Mouse (Mus musculus): ENCODE measurements around the gene Cpvl. TPM values are rescaled to one million over a fixed set of nuclear protein-coding genes. Genes with fewer than 3 reads are reported as not detected.

Gene Cpvl
- polyA plus RNA-seq (2016; fragmentation: Nextera tagmentation; extraction: Ambion mirVana): 0.14 and 0.42 TPM in 2 replicates

- no peaks in the 10 kb centered on the region for H3K36me3 ChIP-seq
- H3K9me3 ChIP-seq: no peaks in the 10 kb centered on the region
- 75% methylated on average over 5 of the region's 5 CpGs for WGBS
- H3K4me3 ChIP-seq (replicated peaks): no peak within 1 kb of the TSS
- no peak within 1 kb of the TSS for H3K4me2 ChIP-seq
- no peaks in the 10 kb centered on the region for H3K27me3 ChIP-seq
- ATAC-seq (ENCODE audit: insufficient number of reproducible peaks, insufficient read depth, low FRiP score, low TSS enrichment, low read depth): no peak
- no peak within 1 kb of the TSS for H3K9ac ChIP-seq (replicated peaks)
- no peak within 1 kb of the TSS for H3K27ac ChIP-seq
- H3K4me1 ChIP-seq (replicated peaks): peaks cover 9% of the 10 kb centered on the region; the same call in 1 of the 2 replicates
Measured at GRCm38 (mm10) chr6:53978571-53978970, at the start of gene Cpvl. Gene Cpvl (minus strand): TSS chr6:53978671.

GRCm38 (mm10) chr6:54023846-54024245 lies 45.4 kb upstream of the Cpvl start:
- no peak overlapping the region for H3K4me2 ChIP-seq
- no peaks in the 10 kb centered on the region for H3K9me3 ChIP-seq
- no peaks in the 10 kb centered on the region for H3K4me1 ChIP-seq (replicated peaks)
- 96% methylated on average over 5 of the region's 5 CpGs for WGBS
- no peak overlapping the region for H3K4me3 ChIP-seq (replicated peaks)
- H3K27ac ChIP-seq: no peak overlapping the region
- H3K27me3 ChIP-seq: 0 out of 2 replicates have a peak, but pooled peaks cover 4% of the 10 kb centered on the region
- no peaks in the 10 kb centered on the region for H3K36me3 ChIP-seq
- H3K9ac ChIP-seq (replicated peaks): no peak overlapping the region
- no peak for ATAC-seq (ENCODE audit: insufficient number of reproducible peaks, insufficient read depth, low FRiP score, low TSS enrichment, low read depth)

- 0 out of 2 replicates have a peak, but pooled peaks cover 4% of the 10 kb centered on the region for H3K27me3 ChIP-seq
- H3K36me3 ChIP-seq: no peaks in the 10 kb centered on the region
- no peak overlapping the region for H3K9ac ChIP-seq (replicated peaks)
- no peaks in the 10 kb centered on the region for H3K4me1 ChIP-seq (replicated peaks)
- no peaks in the 10 kb centered on the region for H3K9me3 ChIP-seq
- ATAC-seq (ENCODE audit: insufficient number of reproducible peaks, insufficient read depth, low FRiP score, low TSS enrichment, low read depth): no peak
- H3K27ac ChIP-seq: no peak overlapping the region
- WGBS: 79% methylated on average over 15 of the region's 15 CpGs
- no peak overlapping the region for H3K4me2 ChIP-seq
- no peak overlapping the region for H3K4me3 ChIP-seq (replicated peaks)
Measured at GRCm38 (mm10) chr6:54021123-54021789, 42.8 kb upstream of the Cpvl start.

GRCm38 (mm10) chr6:54018861-54019260 lies 40.4 kb upstream of the Cpvl start:
- no peak overlapping the region for H3K4me3 ChIP-seq (replicated peaks)
- H3K9ac ChIP-seq (replicated peaks): no peak overlapping the region
- H3K9me3 ChIP-seq: no peaks in the 10 kb centered on the region
- 73% methylated on average over 5 of the region's 5 CpGs for WGBS
- H3K4me1 ChIP-seq (replicated peaks): no peaks in the 10 kb centered on the region
- H3K27me3 ChIP-seq: no peaks in the 10 kb centered on the region
- no peak overlapping the region for H3K27ac ChIP-seq
- no peak for ATAC-seq (ENCODE audit: insufficient number of reproducible peaks, insufficient read depth, low FRiP score, low TSS enrichment, low read depth)
- no peak overlapping the region for H3K4me2 ChIP-seq
- no peaks in the 10 kb centered on the region for H3K36me3 ChIP-seq

- H3K9ac ChIP-seq (replicated peaks): no peak overlapping the region
- WGBS: 48% methylated on average over 2 of the region's 2 CpGs
Measured at GRCm38 (mm10) chr6:54018038-54018437, 39.6 kb upstream of the Cpvl start.

GRCm38 (mm10) chr6:54012163-54012562 lies 33.7 kb upstream of the Cpvl start:
- Histone ChIP-seq H3K9ac (replicated peaks) (no peak overlapping the region), H3K4me3 (replicated peaks) (no peak overlapping the region), H3K4me2 (no peak overlapping the region), H3K9me3 (no peaks in the 10 kb centered on the region), H3K27ac (no peak overlapping the region), H3K36me3 (no peaks in the 10 kb centered on the region), H3K27me3 (no peaks in the 10 kb centered on the region), H3K4me1 (replicated peaks) (peaks cover 24% of the 10 kb centered on the region)
- ATAC-seq (ENCODE audit: insufficient number of reproducible peaks, insufficient read depth, low FRiP score, low TSS enrichment, low read depth): no peak
- 94% methylated on average over 1 of the region's 1 CpGs for WGBS

More at GRCm38 (mm10) chr6:54018038-54018437, 39.6 kb upstream of the Cpvl start:
- no peak overlapping the region for H3K27ac ChIP-seq
- no peaks in the 10 kb centered on the region for H3K4me1 ChIP-seq (replicated peaks)
- no peak overlapping the region for H3K4me3 ChIP-seq (replicated peaks)
- no peak overlapping the region for H3K4me2 ChIP-seq
- no peaks in the 10 kb centered on the region for H3K36me3 ChIP-seq
- H3K27me3 ChIP-seq: no peaks in the 10 kb centered on the region
- no peaks in the 10 kb centered on the region for H3K9me3 ChIP-seq
- no peak for ATAC-seq (ENCODE audit: insufficient number of reproducible peaks, insufficient read depth, low FRiP score, low TSS enrichment, low read depth)

GRCm38 (mm10) chr6:54010362-54010761 lies 31.9 kb upstream of the Cpvl start:
- Histone ChIP-seq H3K27me3 (no peaks in the 10 kb centered on the region), H3K9me3 (no peaks in the 10 kb centered on the region), H3K27ac (0 out of 2 replicates have a peak overlapping the region, but pooled peaks have one; percentile 7), H3K4me2 (no peak overlapping the region), H3K4me3 (replicated peaks) (no peak overlapping the region), H3K9ac (replicated peaks) (no peak overlapping the region), H3K36me3 (no peaks in the 10 kb centered on the region), H3K4me1 (replicated peaks) (peaks cover 31% of the 10 kb centered on the region)
- WGBS: 45% methylated on average over 9 of the region's 9 CpGs
- no peak for ATAC-seq (ENCODE audit: insufficient number of reproducible peaks, insufficient read depth, low FRiP score, low TSS enrichment, low read depth)

- peaks cover 31% of the 10 kb centered on the region for H3K4me1 ChIP-seq (replicated peaks)
- H3K9me3 ChIP-seq: no peaks in the 10 kb centered on the region
- no peak overlapping the region for H3K27ac ChIP-seq
- no peaks in the 10 kb centered on the region for H3K27me3 ChIP-seq
- H3K36me3 ChIP-seq: no peaks in the 10 kb centered on the region
- WGBS: 41% methylated on average over 4 of the region's 4 CpGs
- H3K9ac ChIP-seq (replicated peaks): no peak overlapping the region
- H3K4me3 ChIP-seq (replicated peaks): no peak overlapping the region
- ATAC-seq (ENCODE audit: insufficient number of reproducible peaks, insufficient read depth, low FRiP score, low TSS enrichment, low read depth): no peak
- H3K4me2 ChIP-seq: no peak overlapping the region
Measured at GRCm38 (mm10) chr6:54009293-54009692, 30.8 kb upstream of the Cpvl start.

- H3K36me3 ChIP-seq: no peaks in the 10 kb centered on the region
Measured at GRCm38 (mm10) chr6:54008448-54009120, 30.1 kb upstream of the Cpvl start.

GRCm38 (mm10) chr6:54005302-54005701 lies 26.8 kb upstream of the Cpvl start:
- Histone ChIP-seq H3K27me3 (no peaks in the 10 kb centered on the region), H3K4me3 (replicated peaks) (no peak overlapping the region), H3K9me3 (no peaks in the 10 kb centered on the region), H3K36me3 (no peaks in the 10 kb centered on the region), H3K27ac (no peak overlapping the region), H3K4me1 (replicated peaks) (peaks cover 23% of the 10 kb centered on the region), H3K9ac (replicated peaks) (no peak overlapping the region), H3K4me2 (no peak overlapping the region)
- whole genome bisulfite sequencing: 61% methylated on average over 4 of the region's 4 CpGs
- no peak for ATAC-seq (ENCODE audit: insufficient number of reproducible peaks, insufficient read depth, low FRiP score, low TSS enrichment, low read depth)

More at GRCm38 (mm10) chr6:54008448-54009120, 30.1 kb upstream of the Cpvl start:
- no peaks in the 10 kb centered on the region for H3K27me3 ChIP-seq
- no peak overlapping the region for H3K4me2 ChIP-seq
- H3K4me1 ChIP-seq (replicated peaks): peaks cover 31% of the 10 kb centered on the region
- ATAC-seq (ENCODE audit: insufficient number of reproducible peaks, insufficient read depth, low FRiP score, low TSS enrichment, low read depth): no peak
- no peak overlapping the region for H3K4me3 ChIP-seq (replicated peaks)
- H3K9ac ChIP-seq (replicated peaks): no peak overlapping the region
- no peak overlapping the region for H3K27ac ChIP-seq
- no peaks in the 10 kb centered on the region for H3K9me3 ChIP-seq
- 87% methylated on average over 16 of the region's 16 CpGs for WGBS

- H3K4me3 ChIP-seq (replicated peaks): no peak overlapping the region
- H3K36me3 ChIP-seq: no peaks in the 10 kb centered on the region
- H3K9ac ChIP-seq (replicated peaks): no peak overlapping the region
- H3K9me3 ChIP-seq: peaks cover 6% of the 10 kb centered on the region
- ATAC-seq (ENCODE audit: insufficient number of reproducible peaks, insufficient read depth, low FRiP score, low TSS enrichment, low read depth): no peak
- no peaks in the 10 kb centered on the region for H3K4me1 ChIP-seq (replicated peaks)
- H3K4me2 ChIP-seq: no peak overlapping the region
- no peaks in the 10 kb centered on the region for H3K27me3 ChIP-seq
- 93% methylated on average over 3 of the region's 3 CpGs for WGBS
- H3K27ac ChIP-seq: no peak overlapping the region
Measured at GRCm38 (mm10) chr6:53996226-53996955, 17.9 kb upstream of the Cpvl start.
